Mouse (Mus musculus) liver, adult 10 weeks (tissue): ENCODE results near the gene Mrps24. TPM values are rescaled to one million over a fixed set of nuclear protein-coding genes. Genes with fewer than 3 reads are reported as not detected.

Source experiments
- polyA plus RNA-seq: library from polyadenylated mRNA; stranded (reverse); fragments of 350-450 nt; fragmentation: Illumina TruSeq; extraction: RNeasy Lipid Tissue Mini Kit (QIAGEN cat#74804); gene quantifications from one replicate; pipeline ENCODE4 v1.2.3, GENCODE M21; 2014; ENCODE audit warnings: low read depth, low replicate concordance

Mrps24 gene
- polyA plus RNA-seq, result 11.5 TPM

DNA sequence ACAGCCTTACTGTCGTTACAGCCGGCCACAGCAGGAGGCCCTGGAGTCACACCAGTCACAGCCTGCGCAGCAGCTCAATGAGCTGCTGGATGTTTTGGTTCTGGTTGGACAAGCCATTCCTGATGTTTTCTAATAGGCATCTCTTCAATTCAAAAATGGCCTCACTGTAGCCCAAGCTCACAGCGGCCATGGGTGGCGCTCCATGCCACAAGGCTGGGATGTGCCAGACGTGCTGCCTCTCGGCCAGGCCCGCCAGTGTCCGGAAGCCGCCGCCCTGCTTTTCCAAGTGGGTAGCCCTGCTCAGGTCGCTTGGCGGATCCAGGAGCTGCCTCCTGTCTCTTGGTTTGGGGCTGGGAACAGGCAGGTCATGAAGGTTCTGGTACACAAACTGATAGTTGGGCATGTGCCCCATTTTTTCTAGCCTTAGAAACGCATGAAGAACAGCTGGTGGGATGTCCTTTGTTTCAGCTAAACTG, at the start of gene Mrps24:
Mrps24 (minus strand) TSS at position 51 of the 476 bp plus-strand sequence.

DNA sequence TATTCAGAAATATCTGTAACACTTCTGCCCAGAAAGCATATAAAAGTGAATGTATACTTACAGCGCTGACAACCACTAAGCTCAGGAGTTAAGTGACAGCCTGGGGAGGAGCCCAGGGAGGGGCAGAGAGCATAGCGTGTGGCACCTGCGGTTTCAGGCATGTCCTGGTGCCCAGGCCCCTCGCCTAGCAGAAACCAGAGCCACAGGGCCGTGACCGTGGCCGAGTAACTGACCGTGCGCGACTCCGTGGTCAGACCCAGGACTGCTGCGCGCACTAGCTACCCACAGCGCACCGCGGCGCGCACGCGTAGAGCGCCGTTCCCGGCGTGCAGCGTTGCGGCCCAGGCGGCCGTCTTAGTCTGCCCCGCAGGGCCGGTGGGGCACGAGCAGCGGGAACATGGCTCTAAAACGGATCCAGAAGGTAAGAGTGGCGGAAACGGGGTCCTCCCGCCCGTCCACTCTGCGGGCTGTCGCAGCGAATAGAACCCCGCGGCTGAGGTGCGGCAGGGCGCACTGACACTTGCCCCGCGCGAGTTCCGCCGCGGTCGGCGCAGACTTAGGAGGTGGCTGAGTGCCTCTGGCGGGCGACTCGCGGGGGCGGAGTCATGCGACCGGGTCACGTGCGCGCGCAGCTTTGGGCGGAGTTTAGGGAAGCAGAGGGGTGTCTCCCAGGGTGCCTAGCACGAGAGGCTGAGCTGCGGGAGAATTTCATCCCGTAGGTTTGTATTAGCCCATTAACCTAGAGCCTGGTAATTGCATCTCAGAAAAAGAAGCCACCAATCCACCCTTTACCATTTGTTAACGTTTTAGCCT, 46.5 kb upstream of the Mrps24 start, which contains the start of gene Urgcp:
Urgcp (minus strand) TSS at position 557 of the 813 bp plus-strand sequence.

Other genes with a start within 250 kb of the Mrps24 start
- gene Xbp1, start 195.0 kb downstream of the Mrps24 start, polyA plus RNA-seq, result 187 TPM
- 21.5 TPM for gene Ccdc117, start 173.5 kb downstream of the Mrps24 start, polyA plus RNA-seq
- gene Ankrd36, start 146.0 kb downstream of the Mrps24 start, polyA plus RNA-seq, result not detected
- gene Urgcp, start 46.7 kb upstream of the Mrps24 start, polyA plus RNA-seq, result 2.7 TPM
- 2.3 TPM for gene Dbnl, start 72.8 kb upstream of the Mrps24 start, polyA plus RNA-seq
- gene Pgam2, start 88.1 kb upstream of the Mrps24 start, polyA plus RNA-seq, result not detected
- 0.77 TPM for gene Polm, start 122.3 kb upstream of the Mrps24 start, polyA plus RNA-seq
- 0.21 TPM for gene Aebp1, start 146.3 kb upstream of the Mrps24 start, polyA plus RNA-seq
- gene Pold2, start 162.6 kb upstream of the Mrps24 start, polyA plus RNA-seq, result 0.66 TPM
- not detected for gene Myl7, start 183.1 kb upstream of the Mrps24 start, polyA plus RNA-seq
- gene Gck, start 234.4 kb upstream of the Mrps24 start, polyA plus RNA-seq, result 7.1 TPM
- gene Ykt6, start 240.0 kb upstream of the Mrps24 start, polyA plus RNA-seq, result 30.6 TPM